Mouse (Mus musculus): Measurements from ENCODE around the gene Fsd1. TPM values are rescaled to one million over a fixed set of nuclear protein-coding genes. Genes with fewer than 3 reads are reported as not detected.
"Not testable (repeated sequence)": the region's sequence is repeated elsewhere in the genome, so short reads cannot be mapped to it uniquely, and the experiment has no call there.

Gene Fsd1
- polyA plus RNA-seq (2016; fragmentation: Nextera tagmentation; extraction: Ambion mirVana), result 42.4 and 43.2 TPM in 2 replicates

- peak; percentile 58; the same call in 1 of the 2 replicates for ATAC-seq (ENCODE audit: insufficient number of reproducible peaks, insufficient read depth, low FRiP score, low TSS enrichment, low read depth)
- whole genome bisulfite sequencing, result 10% methylated on average over 35 of the region's 35 CpGs
- peaks cover 9% of the 10 kb centered on the region for H3K4me1 ChIP-seq (replicated peaks)
- no peaks in the 10 kb centered on the region for H3K9me3 ChIP-seq
- H3K4me3 ChIP-seq (replicated peaks), result peak within 1 kb of the TSS; percentile 68
- peak within 1 kb of the TSS; percentile 79 for H3K9ac ChIP-seq (replicated peaks)
- no peaks in the 10 kb centered on the region for H3K27me3 ChIP-seq
- H3K4me2 ChIP-seq, result peak within 1 kb of the TSS; percentile 89
- H3K36me3 ChIP-seq, result peaks cover 26% of the 10 kb centered on the region
- no peak within 1 kb of the TSS for H3K27ac ChIP-seq
These were observed at the start of gene Fsd1 for GRCm38 (mm10) chr17:55986030-55986961. TSS of gene Fsd1 (plus strand) at chr17:55986509.

GRCm38 (mm10) chr17:55944387-55944865 lies 41.9 kb upstream of the Fsd1 start:
- H3K36me3 ChIP-seq, result peaks cover 14% of the 10 kb centered on the region
- H3K27me3 ChIP-seq; H3K9ac ChIP-seq (replicated peaks); H3K4me1 ChIP-seq (replicated peaks); H3K9me3 ChIP-seq; ATAC-seq (ENCODE audit: insufficient number of reproducible peaks, insufficient read depth, low FRiP score, low TSS enrichment, low read depth): not testable (repeated sequence)
- peak overlapping the region; percentile 89 for H3K27ac ChIP-seq
- peak overlapping the region; percentile 81 for H3K4me2 ChIP-seq
- peak overlapping the region; percentile 51 for H3K4me3 ChIP-seq (replicated peaks)
- 38% methylated on average over 10 of the region's 10 CpGs for WGBS

GRCm38 (mm10) chr17:55944866-55945682 lies 41.2 kb upstream of the Fsd1 start:
- H3K36me3 ChIP-seq; H3K9me3 ChIP-seq; H3K27me3 ChIP-seq; H3K4me1 ChIP-seq (replicated peaks): not testable (repeated sequence)
- Histone ChIP-seq H3K4me2 (peak overlapping the region; percentile 81), H3K9ac (replicated peaks) (peak overlapping the region; percentile 65), H3K27ac (peak overlapping the region; percentile 89), H3K4me3 (replicated peaks) (peak overlapping the region; percentile 51)
- ATAC-seq (ENCODE audit: insufficient number of reproducible peaks, insufficient read depth, low FRiP score, low TSS enrichment, low read depth), result peak; percentile 96
- under 1% methylated on average over 56 of the region's 56 CpGs for WGBS

GRCm38 (mm10) chr17:55945696-55946095 lies 40.6 kb upstream of the Fsd1 start:
- 0 out of 2 replicates have a peak, but pooled peaks cover 1% of the 10 kb centered on the region for H3K36me3 ChIP-seq
- 29% methylated on average over 5 of the region's 5 CpGs for WGBS
- peak overlapping the region; percentile 51 for H3K4me3 ChIP-seq (replicated peaks)
- 0 out of 2 replicates have a peak overlapping the region, but pooled peaks have one; percentile 23 for H3K27ac ChIP-seq
- H3K27me3 ChIP-seq, result peaks cover 4% of the 10 kb centered on the region; the same call in 1 of the 2 replicates
- no peak for ATAC-seq (ENCODE audit: insufficient number of reproducible peaks, insufficient read depth, low FRiP score, low TSS enrichment, low read depth)
- peak overlapping the region; percentile 81 for H3K4me2 ChIP-seq
- no peaks in the 10 kb centered on the region for H3K9me3 ChIP-seq
- peaks cover 6% of the 10 kb centered on the region; the same call in 1 of the 2 replicates for H3K4me1 ChIP-seq (replicated peaks)
- H3K9ac ChIP-seq (replicated peaks), result peak overlapping the region; percentile 65

GRCm38 (mm10) chr17:55948647-55949046 lies 37.7 kb upstream of the Fsd1 start:
- Histone ChIP-seq H3K9ac (replicated peaks) (no peak overlapping the region), H3K27ac (no peak overlapping the region), H3K4me1 (replicated peaks) (peaks cover 6% of the 10 kb centered on the region; the same call in 1 of the 2 replicates), H3K27me3 (peaks cover 23% of the 10 kb centered on the region; the same call in 1 of the 2 replicates), H3K4me2 (no peak overlapping the region), H3K9me3 (no peaks in the 10 kb centered on the region), H3K36me3 (no peaks in the 10 kb centered on the region), H3K4me3 (replicated peaks) (no peak overlapping the region)
- ATAC-seq (ENCODE audit: insufficient number of reproducible peaks, insufficient read depth, low FRiP score, low TSS enrichment, low read depth), result no peak
- 88% methylated on average over 4 of the region's 4 CpGs for WGBS

GRCm38 (mm10) chr17:55949400-55949799 lies 36.9 kb upstream of the Fsd1 start, which contains the start of gene Zfp119b:
TSS of gene Zfp119b (minus strand) at chr17:55949500.
- no peak within 1 kb of the TSS for H3K4me3 ChIP-seq (replicated peaks)
- no peaks in the 10 kb centered on the region for H3K9me3 ChIP-seq
- WGBS, result 86% methylated on average over 2 of the region's 2 CpGs
- ATAC-seq (ENCODE audit: insufficient number of reproducible peaks, insufficient read depth, low FRiP score, low TSS enrichment, low read depth), result no peak
- no peak within 1 kb of the TSS for H3K27ac ChIP-seq
- no peak within 1 kb of the TSS for H3K4me2 ChIP-seq
- H3K27me3 ChIP-seq, result peaks cover 30% of the 10 kb centered on the region
- no peaks in the 10 kb centered on the region for H3K36me3 ChIP-seq
- H3K4me1 ChIP-seq (replicated peaks), result peaks cover 6% of the 10 kb centered on the region; the same call in 1 of the 2 replicates
- H3K9ac ChIP-seq (replicated peaks), result no peak within 1 kb of the TSS

- no peak for ATAC-seq (ENCODE audit: insufficient number of reproducible peaks, insufficient read depth, low FRiP score, low TSS enrichment, low read depth)
- peaks cover 41% of the 10 kb centered on the region for H3K27me3 ChIP-seq
- WGBS, result 74% methylated on average over 9 of the region's 9 CpGs
- no peak overlapping the region for H3K4me3 ChIP-seq (replicated peaks)
- H3K36me3 ChIP-seq, result no peaks in the 10 kb centered on the region
- H3K4me2 ChIP-seq, result no peak overlapping the region
- peaks cover 3% of the 10 kb centered on the region; the same call in 1 of the 2 replicates for H3K4me1 ChIP-seq (replicated peaks)
- no peak overlapping the region for H3K27ac ChIP-seq
- no peaks in the 10 kb centered on the region for H3K9me3 ChIP-seq
- H3K9ac ChIP-seq (replicated peaks), result no peak overlapping the region
These were observed 35.7 kb upstream of the Fsd1 start for GRCm38 (mm10) chr17:55950601-55951000.

- Histone ChIP-seq H3K9ac (replicated peaks) (no peak overlapping the region), H3K4me1 (replicated peaks) (peaks cover 8% of the 10 kb centered on the region; the same call in 1 of the 2 replicates), H3K4me3 (replicated peaks) (no peak overlapping the region), H3K36me3 (no peaks in the 10 kb centered on the region), H3K4me2 (no peak overlapping the region), H3K27me3 (peaks cover 41% of the 10 kb centered on the region), H3K9me3 (no peaks in the 10 kb centered on the region), H3K27ac (no peak overlapping the region)
- no peak for ATAC-seq (ENCODE audit: insufficient number of reproducible peaks, insufficient read depth, low FRiP score, low TSS enrichment, low read depth)
These were observed 34.3 kb upstream of the Fsd1 start for GRCm38 (mm10) chr17:55952041-55952440.

GRCm38 (mm10) chr17:55952447-55953027 lies 33.8 kb upstream of the Fsd1 start, which contains the start of gene Ebi3:
TSS of gene Ebi3 (plus strand) at chr17:55952640.
- Histone ChIP-seq H3K4me3 (replicated peaks) (no peak within 1 kb of the TSS), H3K27ac (no peak within 1 kb of the TSS), H3K4me2 (no peak within 1 kb of the TSS), H3K9me3 (no peaks in the 10 kb centered on the region), H3K9ac (replicated peaks) (no peak within 1 kb of the TSS), H3K27me3 (peaks cover 41% of the 10 kb centered on the region), H3K4me1 (replicated peaks) (peaks cover 13% of the 10 kb centered on the region; the same call in 1 of the 2 replicates), H3K36me3 (no peaks in the 10 kb centered on the region)
- WGBS, result 71% methylated on average over 6 of the region's 6 CpGs
- no peak for ATAC-seq (ENCODE audit: insufficient number of reproducible peaks, insufficient read depth, low FRiP score, low TSS enrichment, low read depth)

- no peak for ATAC-seq (ENCODE audit: insufficient number of reproducible peaks, insufficient read depth, low FRiP score, low TSS enrichment, low read depth)
- Histone ChIP-seq H3K36me3 (no peaks in the 10 kb centered on the region), H3K4me3 (replicated peaks) (no peak overlapping the region), H3K27ac (no peak overlapping the region), H3K9ac (replicated peaks) (no peak overlapping the region), H3K27me3 (peaks cover 41% of the 10 kb centered on the region), H3K4me2 (no peak overlapping the region), H3K4me1 (replicated peaks) (peaks cover 19% of the 10 kb centered on the region), H3K9me3 (no peaks in the 10 kb centered on the region)
- WGBS, result 79% methylated on average over 6 of the region's 6 CpGs
These were observed 32.6 kb upstream of the Fsd1 start for GRCm38 (mm10) chr17:55953751-55954150.
